Mouse (Mus musculus): ENCODE results near the gene Podxl2. TPM values are rescaled to one million over a fixed set of nuclear protein-coding genes. Genes with fewer than 3 reads are reported as not detected.

Gene Podxl2
- polyA plus RNA-seq, 1 experiment, result 100.0 TPM

GRCm38 (mm10) chr6:88869459-88869858 lies 5.4 kb downstream of the Podxl2 start:
- no peak for TF ChIP-seq CTCF (IDR thresholded peaks at IDR 0.05; ENCODE audit: borderline replicate concordance, control insufficient read depth, extremely low read depth, insufficient read depth, low read length, poor library complexity)
- no peak for TF ChIP-seq POLR2A (IDR thresholded peaks at IDR 0.05; ENCODE audit: control insufficient read depth, extremely low read depth, insufficient read depth, low read length, poor library complexity)
- no peak overlapping the region for H3K4me3 ChIP-seq (ENCODE audit: control insufficient read depth, insufficient read depth, low read length)
- WGBS, result 92% methylated on average over 7 of the region's 7 CpGs
- peaks cover 17% of the 10 kb centered on the region for H3K4me1 ChIP-seq (replicated peaks; ENCODE audit: control insufficient read depth, insufficient read depth, low read length)
- DNase-seq, result no peak
- no peak overlapping the region for H3K27ac ChIP-seq (ENCODE audit: control insufficient read depth, insufficient read depth, low read length)
- peaks cover 3% of the 10 kb centered on the region; the same call in 1 of the 2 replicates for H3K27me3 ChIP-seq (ENCODE audit: control insufficient read depth, insufficient read depth, low read length)
- H3K36me3 ChIP-seq (ENCODE audit: control insufficient read depth, insufficient read depth, low read length), result no peaks in the 10 kb centered on the region

- Histone ChIP-seq H3K36me3 (ENCODE audit: control insufficient read depth, insufficient read depth, low read length) (no peaks in the 10 kb centered on the region), H3K4me3 (ENCODE audit: control insufficient read depth, insufficient read depth, low read length) (no peak overlapping the region), H3K27ac (ENCODE audit: control insufficient read depth, insufficient read depth, low read length) (no peak overlapping the region), H3K4me1 (replicated peaks; ENCODE audit: control insufficient read depth, insufficient read depth, low read length) (no peaks in the 10 kb centered on the region), H3K27me3 (ENCODE audit: control insufficient read depth, insufficient read depth, low read length) (no peaks in the 10 kb centered on the region)
- 86% methylated on average over 7 of the region's 7 CpGs for WGBS
- no peak for DNase-seq
- TF ChIP-seq POLR2A (IDR thresholded peaks at IDR 0.05; ENCODE audit: control insufficient read depth, extremely low read depth, insufficient read depth, low read length, poor library complexity), result no peak
- TF ChIP-seq CTCF (IDR thresholded peaks at IDR 0.05; ENCODE audit: borderline replicate concordance, control insufficient read depth, extremely low read depth, insufficient read depth, low read length, poor library complexity), result no peak
Observed at GRCm38 (mm10) chr6:88865704-88866103, 9.1 kb downstream of the Podxl2 start.

- peak; percentile 43 for DNase-seq
- no peak overlapping the region for H3K4me3 ChIP-seq (ENCODE audit: control insufficient read depth, insufficient read depth, low read length)
- H3K36me3 ChIP-seq (ENCODE audit: control insufficient read depth, insufficient read depth, low read length), result no peaks in the 10 kb centered on the region
- no peaks in the 10 kb centered on the region for H3K27me3 ChIP-seq (ENCODE audit: control insufficient read depth, insufficient read depth, low read length)
- TF ChIP-seq CTCF (IDR thresholded peaks at IDR 0.05; ENCODE audit: borderline replicate concordance, control insufficient read depth, extremely low read depth, insufficient read depth, low read length, poor library complexity), result 0 out of 2 replicates have a peak, but pooled peaks have one; percentile 34
- no peak for TF ChIP-seq POLR2A (IDR thresholded peaks at IDR 0.05; ENCODE audit: control insufficient read depth, extremely low read depth, insufficient read depth, low read length, poor library complexity)
- H3K4me1 ChIP-seq (replicated peaks; ENCODE audit: control insufficient read depth, insufficient read depth, low read length), result no peaks in the 10 kb centered on the region
- H3K27ac ChIP-seq (ENCODE audit: control insufficient read depth, insufficient read depth, low read length), result no peak overlapping the region
- 30% methylated on average over 2 of the region's 2 CpGs for WGBS
Observed at GRCm38 (mm10) chr6:88860914-88861313, 13.9 kb downstream of the Podxl2 start.

GRCm38 (mm10) chr6:88858341-88858740 lies 16.5 kb downstream of the Podxl2 start:
- no peak overlapping the region for H3K27ac ChIP-seq (ENCODE audit: control insufficient read depth, insufficient read depth, low read length)
- DNase-seq, result no peak
- H3K4me1 ChIP-seq (replicated peaks; ENCODE audit: control insufficient read depth, insufficient read depth, low read length), result no peaks in the 10 kb centered on the region
- TF ChIP-seq CTCF (IDR thresholded peaks at IDR 0.05; ENCODE audit: borderline replicate concordance, control insufficient read depth, extremely low read depth, insufficient read depth, low read length, poor library complexity) (no peak), POLR2A (IDR thresholded peaks at IDR 0.05; ENCODE audit: control insufficient read depth, extremely low read depth, insufficient read depth, low read length, poor library complexity) (no peak)
- no peaks in the 10 kb centered on the region for H3K36me3 ChIP-seq (ENCODE audit: control insufficient read depth, insufficient read depth, low read length)
- H3K4me3 ChIP-seq (ENCODE audit: control insufficient read depth, insufficient read depth, low read length), result no peak overlapping the region
- no peaks in the 10 kb centered on the region for H3K27me3 ChIP-seq (ENCODE audit: control insufficient read depth, insufficient read depth, low read length)
- 89% methylated on average over 7 of the region's 7 CpGs for WGBS

GRCm38 (mm10) chr6:88857830-88858229 lies 17.0 kb downstream of the Podxl2 start:
- no peak for TF ChIP-seq CTCF (IDR thresholded peaks at IDR 0.05; ENCODE audit: borderline replicate concordance, control insufficient read depth, extremely low read depth, insufficient read depth, low read length, poor library complexity)
- no peak for TF ChIP-seq POLR2A (IDR thresholded peaks at IDR 0.05; ENCODE audit: control insufficient read depth, extremely low read depth, insufficient read depth, low read length, poor library complexity)
- no peak overlapping the region for H3K4me3 ChIP-seq (ENCODE audit: control insufficient read depth, insufficient read depth, low read length)
- DNase-seq, result no peak
- H3K27me3 ChIP-seq (ENCODE audit: control insufficient read depth, insufficient read depth, low read length), result no peaks in the 10 kb centered on the region
- no peaks in the 10 kb centered on the region for H3K4me1 ChIP-seq (replicated peaks; ENCODE audit: control insufficient read depth, insufficient read depth, low read length)
- no peak overlapping the region for H3K27ac ChIP-seq (ENCODE audit: control insufficient read depth, insufficient read depth, low read length)
- no peaks in the 10 kb centered on the region for H3K36me3 ChIP-seq (ENCODE audit: control insufficient read depth, insufficient read depth, low read length)
- WGBS, result 93% methylated on average over 6 of the region's 6 CpGs

GRCm38 (mm10) chr6:88857249-88857648 lies 17.6 kb downstream of the Podxl2 start:
- Histone ChIP-seq H3K27me3 (ENCODE audit: control insufficient read depth, insufficient read depth, low read length) (no peaks in the 10 kb centered on the region), H3K4me3 (ENCODE audit: control insufficient read depth, insufficient read depth, low read length) (no peak overlapping the region), H3K36me3 (ENCODE audit: control insufficient read depth, insufficient read depth, low read length) (no peaks in the 10 kb centered on the region), H3K27ac (ENCODE audit: control insufficient read depth, insufficient read depth, low read length) (no peak overlapping the region), H3K4me1 (replicated peaks; ENCODE audit: control insufficient read depth, insufficient read depth, low read length) (no peaks in the 10 kb centered on the region)
- WGBS, result 28% methylated on average over 9 of the region's 9 CpGs
- no peak for DNase-seq
- no peak for TF ChIP-seq POLR2A (IDR thresholded peaks at IDR 0.05; ENCODE audit: control insufficient read depth, extremely low read depth, insufficient read depth, low read length, poor library complexity)
- no peak for TF ChIP-seq CTCF (IDR thresholded peaks at IDR 0.05; ENCODE audit: borderline replicate concordance, control insufficient read depth, extremely low read depth, insufficient read depth, low read length, poor library complexity)

- DNase-seq, result peak; percentile 68
- WGBS, result 28% methylated on average over 5 of the region's 5 CpGs
Observed at GRCm38 (mm10) chr6:88855636-88856035, 19.2 kb downstream of the Podxl2 start.

More at GRCm38 (mm10) chr6:88855636-88856035, 19.2 kb downstream of the Podxl2 start:
- H3K4me3 ChIP-seq (ENCODE audit: control insufficient read depth, insufficient read depth, low read length), result no peak overlapping the region
- no peak overlapping the region for H3K27ac ChIP-seq (ENCODE audit: control insufficient read depth, insufficient read depth, low read length)
- H3K4me1 ChIP-seq (replicated peaks; ENCODE audit: control insufficient read depth, insufficient read depth, low read length), result no peaks in the 10 kb centered on the region
- TF ChIP-seq POLR2A (IDR thresholded peaks at IDR 0.05; ENCODE audit: control insufficient read depth, extremely low read depth, insufficient read depth, low read length, poor library complexity), result no peak
- TF ChIP-seq CTCF (IDR thresholded peaks at IDR 0.05; ENCODE audit: borderline replicate concordance, control insufficient read depth, extremely low read depth, insufficient read depth, low read length, poor library complexity), result no peak
- no peaks in the 10 kb centered on the region for H3K27me3 ChIP-seq (ENCODE audit: control insufficient read depth, insufficient read depth, low read length)
- no peaks in the 10 kb centered on the region for H3K36me3 ChIP-seq (ENCODE audit: control insufficient read depth, insufficient read depth, low read length)

Data from thymus, adult 2 months (tissue).